Mouse (Mus musculus) cerebellum, adult 2 months (tissue): ENCODE data around the gene Phf13. TPM values are rescaled to one million over a fixed set of nuclear protein-coding genes. Genes with fewer than 3 reads are reported as not detected.

Experiments used
- DNase-seq, 2 experiments: peaks; one replicate each; pipeline ENCODE4 v3.0.0; 2021
- H3K27ac ChIP-seq: fragments of 200-500 bp; 2 replicates; pipeline ENCODE4 v1.5.1; 2012; ENCODE audit warnings: low read length, control low read depth, inconsistent platforms; ENCODE audit not compliant: insufficient read depth
- H3K27me3 ChIP-seq: fragments of 200-500 bp; 2 replicates; pipeline ENCODE4 v1.6.1; 2012; ENCODE audit warnings: inconsistent platforms, mild to moderate bottlenecking, low read length, moderate library complexity; ENCODE audit not compliant: control insufficient read depth, insufficient read depth
- H3K4me1 ChIP-seq: fragments of 200-500 bp; 2 replicates; pipeline ENCODE4 v1.6.1; 2011; ENCODE audit warnings: low read length; ENCODE audit not compliant: control insufficient read depth, insufficient read depth
- H3K4me3 ChIP-seq: fragments of 200-500 bp; replicated peaks from 2 replicates; pipeline ENCODE3; 2011; ENCODE audit warnings: mild to moderate bottlenecking, low read depth, low read length, control low read depth; ENCODE audit not compliant: insufficient read depth
- CTCF ChIP-seq: fragments of 200-500 bp; IDR thresholded peaks from 2 replicates; pipeline ENCODE4 v1.5.1; 2011; ENCODE audit warnings: low read depth, mild to moderate bottlenecking, control low read depth, low read length, moderate library complexity, borderline replicate concordance; ENCODE audit not compliant: insufficient read depth
- POLR2A ChIP-seq: fragments of 200-500 bp; IDR thresholded peaks from 2 replicates; pipeline ENCODE4 v1.6.1; 2011; ENCODE audit warnings: low read length, control low read depth, borderline replicate concordance; ENCODE audit not compliant: insufficient read depth
- WGBS: fragments of 180-500 bp; shearing (Covaris S2); methylation state at CpG from one replicate; pipeline ENCODE4 v1.1.7; 2018; 5-methylcytosine and 5-hydroxymethylcytosine counted together
- polyA plus RNA-seq: library from polyadenylated mRNA; depleted of rRNA; stranded (reverse); fragments of >200 nt; gene quantifications from 2 replicates; pipeline ENCODE4 v1.2.3, GENCODE M21; 2012

Gene Phf13
- polyA plus RNA-seq, 1 experiment, result 8.3 TPM

GRCm38 (mm10) chr4:152024525-152024924 lies 28.5 kb upstream of the Phf13 start:
- Histone ChIP-seq H3K27me3 (no peaks in the 10 kb centered on the region), H3K27ac (no peak overlapping the region), H3K4me1 (peaks cover 39% of the 10 kb centered on the region), H3K4me3 (no peak overlapping the region)
- no peak for TF ChIP-seq CTCF
- no peak for TF ChIP-seq POLR2A
- WGBS, result 90% methylated on average over 11 of the region's 11 CpGs
- no peak for DNase-seq

- DNase-seq, result peak; percentile 37 to 60
Observed at GRCm38 (mm10) chr4:152022506-152022905, 26.4 kb upstream of the Phf13 start.

GRCm38 (mm10) chr4:152021568-152022097 lies 25.6 kb upstream of the Phf13 start:
- no peak overlapping the region for H3K27ac ChIP-seq

More at GRCm38 (mm10) chr4:152022506-152022905, 26.4 kb upstream of the Phf13 start:
- Histone ChIP-seq H3K27ac (no peak overlapping the region), H3K27me3 (no peaks in the 10 kb centered on the region), H3K4me1 (peaks cover 31% of the 10 kb centered on the region), H3K4me3 (no peak overlapping the region)
- 14% methylated on average over 8 of the region's 8 CpGs for WGBS
- TF ChIP-seq POLR2A (no peak), CTCF (no peak)

GRCm38 (mm10) chr4:152020024-152020423 lies 24.0 kb upstream of the Phf13 start:
- H3K27ac ChIP-seq, result no peak overlapping the region
- H3K4me1 ChIP-seq, result peaks cover 19% of the 10 kb centered on the region
- no peaks in the 10 kb centered on the region for H3K27me3 ChIP-seq
- WGBS, result 93% methylated on average over 21 of the region's 21 CpGs
- no peak for DNase-seq
- no peak overlapping the region for H3K4me3 ChIP-seq
- no peak for TF ChIP-seq CTCF
- TF ChIP-seq POLR2A, result no peak

More at GRCm38 (mm10) chr4:152021568-152022097, 25.6 kb upstream of the Phf13 start:
- WGBS, result 54% methylated on average over 12 of the region's 12 CpGs
- TF ChIP-seq CTCF, result 0 out of 2 replicates have a peak, but pooled peaks have one; percentile 8
- TF ChIP-seq POLR2A, result no peak
- H3K27me3 ChIP-seq, result no peaks in the 10 kb centered on the region
- peak in 1 of 2 experiments; percentile 25 for DNase-seq
- H3K4me1 ChIP-seq, result peaks cover 28% of the 10 kb centered on the region
- H3K4me3 ChIP-seq, result no peak overlapping the region

- H3K27ac ChIP-seq, result no peak overlapping the region
- DNase-seq, result no peak
- H3K4me1 ChIP-seq, result peaks cover 19% of the 10 kb centered on the region
- no peaks in the 10 kb centered on the region for H3K27me3 ChIP-seq
- no peak overlapping the region for H3K4me3 ChIP-seq
- WGBS, result 83% methylated on average over 6 of the region's 6 CpGs
- no peak for TF ChIP-seq POLR2A
- no peak for TF ChIP-seq CTCF
Observed at GRCm38 (mm10) chr4:152019073-152019472, 23.0 kb upstream of the Phf13 start.

- H3K27ac ChIP-seq, result no peak overlapping the region
- H3K4me1 ChIP-seq, result peaks cover 13% of the 10 kb centered on the region
- 59% methylated on average over 12 of the region's 12 CpGs for WGBS
- no peaks in the 10 kb centered on the region for H3K27me3 ChIP-seq
- TF ChIP-seq CTCF, result no peak
- no peak for TF ChIP-seq POLR2A
- DNase-seq, result no peak
- no peak overlapping the region for H3K4me3 ChIP-seq
Observed at GRCm38 (mm10) chr4:152013036-152013813, 17.2 kb upstream of the Phf13 start.

GRCm38 (mm10) chr4:152012109-152012508 lies 16.1 kb upstream of the Phf13 start:
- peaks cover 17% of the 10 kb centered on the region for H3K4me1 ChIP-seq
- H3K27ac ChIP-seq, result no peak overlapping the region
- H3K27me3 ChIP-seq, result no peaks in the 10 kb centered on the region
- WGBS, result 35% methylated on average over 16 of the region's 16 CpGs
- no peak overlapping the region for H3K4me3 ChIP-seq
- DNase-seq, result peak; percentile 33 to 44
- TF ChIP-seq POLR2A (no peak), CTCF (no peak)
